Mouse (Mus musculus): ENCODE results near the gene Tmem184b. TPM values are rescaled to one million over a fixed set of nuclear protein-coding genes. Genes with fewer than 3 reads are reported as not detected.

The Tmem184b gene
- total RNA-seq, 2 experiments from 2014 or later, result 0.84 TPM; not detected in 1

- no peak for ATAC-seq (replicated peaks; ENCODE audit: low FRiP score, poor library complexity, severe bottlenecking)
These were observed 79.6 kb downstream of the Tmem184b start for GRCm38 (mm10) chr15:79323791-79324155.

DNA sequence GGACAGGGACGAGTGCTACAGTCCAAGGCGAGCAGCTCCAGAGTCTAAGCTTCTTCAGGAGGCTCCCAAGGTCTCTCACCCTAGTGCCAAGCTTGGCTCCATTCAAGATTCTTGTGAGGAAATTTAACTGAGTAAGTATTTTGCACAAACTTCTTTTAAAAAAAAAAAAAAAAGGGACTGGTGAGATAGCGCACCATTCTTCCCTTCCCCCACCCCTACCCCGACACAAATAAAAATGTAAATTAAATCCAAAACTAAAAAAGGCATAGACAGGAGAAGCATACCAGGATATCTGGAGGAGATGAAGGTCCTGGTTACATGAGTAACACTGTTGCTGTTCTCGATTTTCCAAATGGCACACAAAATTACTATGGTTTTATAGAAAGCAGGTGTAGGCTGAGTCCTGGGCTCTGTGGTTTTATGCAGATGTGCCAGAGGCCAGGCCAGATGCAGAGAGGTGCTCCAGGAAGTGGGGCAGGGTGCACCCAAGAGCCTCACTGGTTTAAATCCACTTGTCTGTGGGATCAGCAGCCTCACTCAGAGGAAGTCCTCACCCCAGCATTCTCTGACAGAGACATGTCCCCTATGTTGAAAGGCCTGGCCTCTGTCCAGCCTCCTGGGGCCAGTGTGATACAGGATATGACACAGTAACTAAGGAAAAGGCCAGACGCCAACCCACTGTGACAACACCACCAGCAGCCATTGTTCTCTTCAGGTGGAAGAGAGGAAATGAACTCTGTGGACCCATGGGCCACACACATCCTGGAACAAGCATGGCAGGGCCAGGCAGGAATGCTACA, 80.2 kb downstream of the Tmem184b start:
- ATAC-seq (replicated peaks; ENCODE audit: low FRiP score, poor library complexity, severe bottlenecking), result no peak

- ATAC-seq (replicated peaks; ENCODE audit: low FRiP score, poor library complexity, severe bottlenecking), result no peak
These were observed 80.9 kb downstream of the Tmem184b start for GRCm38 (mm10) chr15:79322281-79322990.

DNA sequence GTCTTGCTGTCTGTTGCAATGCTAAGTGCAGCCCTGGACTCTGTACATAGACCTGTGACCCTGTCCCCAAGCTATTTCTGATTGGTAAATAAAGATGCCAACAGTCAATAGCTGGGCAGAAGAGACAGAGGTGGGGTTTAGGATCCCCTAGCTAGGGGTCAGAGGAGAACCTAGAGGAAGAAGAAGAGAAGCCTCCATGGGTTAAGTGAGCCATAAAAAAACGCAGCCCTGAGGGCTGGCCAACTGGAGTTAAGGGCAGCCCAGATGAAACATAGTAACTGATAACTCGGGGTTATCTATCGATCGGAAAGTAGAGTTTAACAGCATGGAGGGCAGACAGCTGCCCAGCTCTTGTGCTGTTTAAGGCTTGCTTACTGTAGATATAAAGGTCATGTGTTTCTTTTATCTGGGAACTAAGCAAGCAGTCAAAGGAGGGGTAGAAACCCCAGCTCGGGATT, 81.6 kb downstream of the Tmem184b start:
- ATAC-seq (replicated peaks; ENCODE audit: low FRiP score, poor library complexity, severe bottlenecking), result no peak

GRCm38 (mm10) chr15:79313848-79314369, 89.5 kb downstream of the Tmem184b start:
- ATAC-seq (replicated peaks; ENCODE audit: low FRiP score, poor library complexity, severe bottlenecking), result no peak

Other genes starting within 250 kb of the Tmem184b start
- not detected in 2 replicates for gene Sox10, start 238.3 kb downstream of the Tmem184b start, total RNA-seq (2015; ENCODE audit: low replicate concordance)
- not detected in 2 replicates for gene Sox10, start 238.3 kb downstream of the Tmem184b start, total RNA-seq (2017; ENCODE audit: low replicate concordance)
- 2.9 and 3.4 TPM in 2 replicates for gene Pick1, start 174.4 kb downstream of the Tmem184b start, total RNA-seq (2015; ENCODE audit: low replicate concordance)
- 1.9 TPM in 1 of 2 replicates, not detected in the other for gene Pick1, start 174.4 kb downstream of the Tmem184b start, total RNA-seq (2017; ENCODE audit: low replicate concordance)
- gene Gm49486, start 174.2 kb downstream of the Tmem184b start, total RNA-seq (2015; ENCODE audit: low replicate concordance), result not detected in 2 replicates
- not detected in 2 replicates for gene Gm49486, start 174.2 kb downstream of the Tmem184b start, total RNA-seq (2017; ENCODE audit: low replicate concordance)
- gene Slc16a8, start 148.8 kb downstream of the Tmem184b start, total RNA-seq (2015; ENCODE audit: low replicate concordance), result not detected in 2 replicates
- not detected in 2 replicates for gene Slc16a8, start 148.8 kb downstream of the Tmem184b start, total RNA-seq (2017; ENCODE audit: low replicate concordance)
- not detected in 2 replicates for gene Baiap2l2, start 118.0 kb downstream of the Tmem184b start, total RNA-seq (2015; ENCODE audit: low replicate concordance)
- not detected in 2 replicates for gene Baiap2l2, start 118.0 kb downstream of the Tmem184b start, total RNA-seq (2017; ENCODE audit: low replicate concordance)
- gene Pla2g6, start 75.2 kb downstream of the Tmem184b start, total RNA-seq (2015; ENCODE audit: low replicate concordance), result 3.8 and 4.3 TPM in 2 replicates
- 2.1 and 7.5 TPM in 2 replicates for gene Pla2g6, start 75.2 kb downstream of the Tmem184b start, total RNA-seq (2017; ENCODE audit: low replicate concordance)
- not detected in 2 replicates for gene Maff, start 56.9 kb downstream of the Tmem184b start, total RNA-seq (2015; ENCODE audit: low replicate concordance)
- gene Maff, start 56.9 kb downstream of the Tmem184b start, total RNA-seq (2017; ENCODE audit: low replicate concordance), result not detected in 2 replicates
- 6.8 and 18.9 TPM in 2 replicates for gene Csnk1e, start 52.0 kb upstream of the Tmem184b start, total RNA-seq (2015; ENCODE audit: low replicate concordance)
- 2.1 and 2.9 TPM in 2 replicates for gene Csnk1e, start 52.0 kb upstream of the Tmem184b start, total RNA-seq (2017; ENCODE audit: low replicate concordance)
- gene Kcnj4, start 101.7 kb upstream of the Tmem184b start, total RNA-seq (2015; ENCODE audit: low replicate concordance), result not detected in 2 replicates
- not detected in 2 replicates for gene Kcnj4, start 101.7 kb upstream of the Tmem184b start, total RNA-seq (2017; ENCODE audit: low replicate concordance)
- gene Kdelr3, start 112.8 kb upstream of the Tmem184b start, total RNA-seq (2015; ENCODE audit: low replicate concordance), result 1.1 TPM in 1 of 2 replicates, not detected in the other
- not detected in 2 replicates for gene Kdelr3, start 112.8 kb upstream of the Tmem184b start, total RNA-seq (2017; ENCODE audit: low replicate concordance)
- 117 and 144 TPM in 2 replicates for gene Ddx17, start 143.2 kb upstream of the Tmem184b start, total RNA-seq (2015; ENCODE audit: low replicate concordance)
- 145 and 216 TPM in 2 replicates for gene Ddx17, start 143.2 kb upstream of the Tmem184b start, total RNA-seq (2017; ENCODE audit: low replicate concordance)
- gene Dmc1, start 201.5 kb upstream of the Tmem184b start, total RNA-seq (2015; ENCODE audit: low replicate concordance), result 15.5 TPM in 1 of 2 replicates, not detected in the other
- 1.0 TPM in 1 of 2 replicates, not detected in the other for gene Dmc1, start 201.5 kb upstream of the Tmem184b start, total RNA-seq (2017; ENCODE audit: low replicate concordance)

All from erythroid progenitor cell, adult 5-6 weeks (primary cell).